Mouse (Mus musculus): ENCODE data around the gene Chchd1. TPM values are rescaled to one million over a fixed set of nuclear protein-coding genes. Genes with fewer than 3 reads are reported as not detected.

The Chchd1 gene
- polyA plus RNA-seq, 1 experiment from 2014 or later: 163 TPM

DNA sequence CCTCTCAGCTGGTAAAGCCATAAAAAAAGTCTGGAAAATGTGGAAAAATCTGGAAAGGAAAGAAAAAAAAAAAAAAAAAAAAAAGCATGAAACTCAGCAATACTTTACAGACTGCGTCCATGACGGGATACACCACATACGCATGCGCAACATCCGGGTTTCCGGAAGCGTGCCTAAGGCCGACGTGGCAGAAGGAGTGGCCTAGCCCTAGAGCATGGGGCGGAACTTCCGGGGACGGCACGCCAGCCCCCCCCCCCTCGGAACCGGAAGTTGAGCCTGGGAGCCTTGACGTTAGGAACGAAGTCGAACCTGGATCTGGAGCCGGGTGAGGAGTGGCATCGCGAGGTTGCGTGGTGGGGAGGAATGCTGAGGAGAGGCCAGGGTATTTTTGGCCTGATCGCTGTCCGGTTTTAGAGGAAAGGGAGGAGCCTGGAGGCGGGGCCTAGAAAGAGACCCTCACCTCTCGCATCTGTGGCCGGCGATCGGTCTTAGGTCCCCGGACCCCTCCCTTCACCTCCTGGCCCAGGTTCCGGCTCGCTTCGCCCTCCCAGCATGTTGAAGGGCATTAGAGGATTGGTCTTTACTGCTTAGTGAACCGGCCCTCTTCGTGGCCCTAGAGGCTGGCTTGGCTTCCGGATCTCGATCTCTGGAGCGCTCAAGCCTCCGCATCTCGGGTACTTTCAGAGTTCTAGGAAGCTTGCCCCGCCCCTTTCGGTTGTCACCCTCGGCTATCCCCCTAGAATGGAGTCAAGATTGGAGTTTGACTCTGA is 28.6 kb upstream of the Chchd1 start, which contains the start of gene Sec24c:
Sec24c (plus strand) TSS at position 245 of the 770 bp plus-strand sequence.
- 3% methylated on average over 43 of the region's 43 CpGs for WGBS
- Histone ChIP-seq H3K36me3 (ENCODE audit: control insufficient read depth, insufficient read depth, low read length) (peaks cover 19% of the 10 kb centered on the region), H3K4me3 (ENCODE audit: low read length) (peak within 1 kb of the TSS; percentile 52), H3K4me2 (ENCODE audit: low read length) (peak within 1 kb of the TSS; percentile 91), H3K9me3 (ENCODE audit: control insufficient read depth, low read length) (no peaks in the 10 kb centered on the region), H3K9ac (ENCODE audit: low read depth, low read length) (peak within 1 kb of the TSS; percentile 72), H3K27me3 (replicated peaks; ENCODE audit: control insufficient read depth, insufficient read depth, low read length) (peaks cover 5% of the 10 kb centered on the region; the same call in 1 of the 2 replicates), H3K4me1 (ENCODE audit: control insufficient read depth, insufficient read depth, low read depth, low read length) (peaks cover 14% of the 10 kb centered on the region), H3K27ac (ENCODE audit: low read depth, low read length) (peak within 1 kb of the TSS; percentile 88)
- ATAC-seq: peak; percentile 97

DNA sequence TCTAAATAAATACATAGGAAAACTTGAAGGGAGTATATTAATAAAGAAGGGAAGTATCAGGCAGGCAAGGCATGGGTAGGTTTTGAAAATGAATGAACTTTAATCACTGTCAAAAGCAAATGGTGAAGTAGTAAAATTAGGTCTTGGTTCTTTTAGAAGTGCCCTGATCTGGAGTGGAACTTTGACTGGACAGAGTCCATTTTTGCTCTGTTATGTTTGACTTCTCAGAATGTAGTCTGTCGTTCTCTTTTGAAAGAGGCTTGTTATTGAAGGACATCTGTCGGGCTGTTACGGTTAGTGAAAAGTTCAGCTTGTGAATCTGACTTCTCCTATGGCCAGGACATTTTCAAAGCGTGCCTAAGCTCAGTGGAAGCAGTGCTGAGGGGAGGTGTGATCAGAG is 24.9 kb upstream of the Chchd1 start:
- H3K9me3 ChIP-seq (ENCODE audit: control insufficient read depth, low read length): no peaks in the 10 kb centered on the region
- no peak for ATAC-seq
- no peak overlapping the region for H3K27ac ChIP-seq (ENCODE audit: low read depth, low read length)
- no peak overlapping the region for H3K4me2 ChIP-seq (ENCODE audit: low read length)
- H3K4me1 ChIP-seq (ENCODE audit: control insufficient read depth, insufficient read depth, low read depth, low read length): peaks cover 14% of the 10 kb centered on the region
- peaks cover 45% of the 10 kb centered on the region for H3K36me3 ChIP-seq (ENCODE audit: control insufficient read depth, insufficient read depth, low read length)
- no peak overlapping the region for H3K9ac ChIP-seq (ENCODE audit: low read depth, low read length)
- H3K27me3 ChIP-seq (replicated peaks; ENCODE audit: control insufficient read depth, insufficient read depth, low read length): no peaks in the 10 kb centered on the region
- 99% methylated on average over 4 of the region's 4 CpGs for WGBS
- no peak overlapping the region for H3K4me3 ChIP-seq (ENCODE audit: low read length)

DNA sequence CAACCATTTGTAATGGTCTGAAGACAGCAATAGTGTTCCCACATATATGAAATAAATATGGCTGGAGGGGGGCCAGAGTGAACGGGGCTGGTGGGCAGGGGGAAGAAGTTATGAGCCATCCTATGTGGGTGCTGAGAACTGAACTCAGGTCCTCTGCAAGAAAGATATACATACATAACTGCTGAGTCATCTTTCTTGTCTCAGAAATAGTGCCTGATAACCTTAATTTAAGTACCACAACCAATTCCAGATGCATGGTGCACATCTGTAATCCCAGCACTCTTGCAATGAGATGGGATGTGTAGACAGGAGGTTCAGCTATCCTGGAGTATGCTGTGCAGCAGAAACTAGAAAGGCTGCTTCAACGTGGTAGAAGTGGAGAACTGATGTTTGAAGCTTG is 21.1 kb upstream of the Chchd1 start:
- Histone ChIP-seq H3K4me2 (ENCODE audit: low read length) (no peak overlapping the region), H3K27ac (ENCODE audit: low read depth, low read length) (no peak overlapping the region), H3K4me3 (ENCODE audit: low read length) (no peak overlapping the region), H3K9ac (ENCODE audit: low read depth, low read length) (no peak overlapping the region), H3K27me3 (replicated peaks; ENCODE audit: control insufficient read depth, insufficient read depth, low read length) (no peaks in the 10 kb centered on the region), H3K36me3 (ENCODE audit: control insufficient read depth, insufficient read depth, low read length) (peaks cover 56% of the 10 kb centered on the region), H3K9me3 (ENCODE audit: control insufficient read depth, low read length) (no peaks in the 10 kb centered on the region), H3K4me1 (ENCODE audit: control insufficient read depth, insufficient read depth, low read depth, low read length) (no peaks in the 10 kb centered on the region)
- 90% methylated on average over 2 of the region's 2 CpGs for WGBS
- no peak for ATAC-seq

DNA sequence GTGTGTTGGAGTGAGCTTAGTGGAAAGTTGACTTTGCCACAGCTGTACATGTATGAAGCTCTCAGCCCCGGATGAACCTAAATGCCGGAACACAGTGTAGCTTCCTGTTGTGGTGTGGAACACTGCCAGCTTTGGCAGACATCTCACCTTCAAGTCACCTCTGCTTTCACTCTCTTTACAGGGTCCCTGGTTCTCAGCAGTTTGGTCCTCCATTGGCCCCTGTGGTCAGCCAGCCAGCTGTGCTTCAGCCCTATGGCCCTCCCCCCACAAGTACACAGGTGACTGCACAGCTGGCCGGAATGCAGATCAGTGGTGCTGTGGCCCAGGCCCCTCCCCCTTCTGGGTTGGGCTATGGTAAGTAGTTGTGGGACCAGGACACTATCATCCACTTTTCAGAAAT is 20.3 kb upstream of the Chchd1 start:
- Histone ChIP-seq H3K36me3 (ENCODE audit: control insufficient read depth, insufficient read depth, low read length) (peaks cover 58% of the 10 kb centered on the region), H3K4me1 (ENCODE audit: control insufficient read depth, insufficient read depth, low read depth, low read length) (no peaks in the 10 kb centered on the region), H3K9ac (ENCODE audit: low read depth, low read length) (no peak overlapping the region), H3K27ac (ENCODE audit: low read depth, low read length) (no peak overlapping the region), H3K9me3 (ENCODE audit: control insufficient read depth, low read length) (no peaks in the 10 kb centered on the region), H3K4me2 (ENCODE audit: low read length) (no peak overlapping the region), H3K4me3 (ENCODE audit: low read length) (no peak overlapping the region), H3K27me3 (replicated peaks; ENCODE audit: control insufficient read depth, insufficient read depth, low read length) (no peaks in the 10 kb centered on the region)
- 75% methylated on average over 3 of the region's 3 CpGs for WGBS
- no peak for ATAC-seq

DNA sequence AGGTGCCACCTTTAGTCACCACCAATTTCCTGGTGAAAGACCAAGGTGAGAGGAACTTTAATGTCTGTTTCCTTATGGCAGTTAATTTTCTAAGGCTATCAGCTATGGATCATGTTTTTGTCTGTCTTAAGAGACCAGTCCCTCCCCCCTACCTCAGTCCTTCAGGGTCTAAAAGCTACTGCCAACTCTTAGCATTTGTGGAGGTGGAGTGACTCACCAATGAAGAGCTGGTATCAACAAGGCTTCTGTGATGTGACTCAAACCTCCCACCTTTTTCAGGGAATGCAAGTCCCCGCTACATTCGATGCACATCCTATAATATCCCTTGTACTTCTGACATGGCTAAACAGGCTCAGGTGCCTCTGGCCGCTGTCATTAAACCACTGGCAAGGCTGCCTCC is 16.2 kb upstream of the Chchd1 start:
- Histone ChIP-seq H3K27ac (ENCODE audit: low read depth, low read length) (no peak overlapping the region), H3K9me3 (ENCODE audit: control insufficient read depth, low read length) (no peaks in the 10 kb centered on the region), H3K9ac (ENCODE audit: low read depth, low read length) (no peak overlapping the region), H3K4me2 (ENCODE audit: low read length) (no peak overlapping the region), H3K36me3 (ENCODE audit: control insufficient read depth, insufficient read depth, low read length) (peaks cover 66% of the 10 kb centered on the region), H3K4me1 (ENCODE audit: control insufficient read depth, insufficient read depth, low read depth, low read length) (no peaks in the 10 kb centered on the region), H3K4me3 (ENCODE audit: low read length) (no peak overlapping the region), H3K27me3 (replicated peaks; ENCODE audit: control insufficient read depth, insufficient read depth, low read length) (no peaks in the 10 kb centered on the region)
- no peak for ATAC-seq
- 99% methylated on average over 3 of the region's 3 CpGs for WGBS

DNA sequence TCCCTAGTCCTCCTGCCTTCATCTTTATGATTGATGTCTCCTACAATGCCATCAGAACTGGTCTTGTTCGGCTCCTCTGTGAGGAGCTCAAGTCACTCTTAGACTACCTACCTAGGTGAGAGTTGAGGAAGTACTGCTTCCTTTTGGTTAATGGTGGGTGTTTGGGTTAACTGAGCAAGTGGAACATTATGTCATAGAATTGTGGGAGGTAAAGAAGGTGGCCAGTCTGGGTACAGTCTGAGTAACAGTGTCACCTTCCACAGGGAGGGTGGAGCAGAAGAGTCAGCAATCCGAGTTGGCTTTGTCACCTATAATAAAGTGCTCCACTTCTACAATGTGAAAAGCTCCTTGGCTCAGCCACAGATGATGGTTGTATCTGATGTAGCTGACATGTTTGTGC is 13.8 kb upstream of the Chchd1 start:
- Histone ChIP-seq H3K36me3 (ENCODE audit: control insufficient read depth, insufficient read depth, low read length) (peaks cover 70% of the 10 kb centered on the region), H3K4me3 (ENCODE audit: low read length) (no peak overlapping the region), H3K4me2 (ENCODE audit: low read length) (no peak overlapping the region), H3K4me1 (ENCODE audit: control insufficient read depth, insufficient read depth, low read depth, low read length) (peaks cover 1% of the 10 kb centered on the region), H3K9me3 (ENCODE audit: control insufficient read depth, low read length) (no peaks in the 10 kb centered on the region), H3K9ac (ENCODE audit: low read depth, low read length) (no peak overlapping the region), H3K27me3 (replicated peaks; ENCODE audit: control insufficient read depth, insufficient read depth, low read length) (no peaks in the 10 kb centered on the region), H3K27ac (ENCODE audit: low read depth, low read length) (no peak overlapping the region)
- WGBS: 94% methylated on average over 2 of the region's 2 CpGs
- ATAC-seq: no peak

DNA sequence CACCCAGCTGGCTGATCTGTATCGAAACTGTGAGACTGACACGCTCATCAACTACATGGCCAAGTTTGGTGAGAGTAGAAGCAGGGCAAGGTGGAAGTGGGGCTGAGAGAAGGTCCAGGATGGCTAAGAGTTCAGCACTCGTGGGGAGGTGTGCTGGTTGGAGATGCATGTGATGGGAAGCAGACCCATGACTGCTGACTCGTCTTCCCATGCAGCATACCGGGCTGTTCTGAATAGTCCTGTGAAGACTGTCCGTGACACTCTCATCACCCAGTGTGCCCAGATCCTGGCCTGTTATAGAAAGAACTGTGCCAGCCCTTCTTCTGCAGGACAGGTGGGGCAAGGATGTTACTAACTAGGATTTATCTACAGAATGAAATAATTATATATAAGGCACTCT is 11.0 kb upstream of the Chchd1 start:
- Histone ChIP-seq H3K36me3 (ENCODE audit: control insufficient read depth, insufficient read depth, low read length) (peaks cover 60% of the 10 kb centered on the region), H3K4me1 (ENCODE audit: control insufficient read depth, insufficient read depth, low read depth, low read length) (peaks cover 18% of the 10 kb centered on the region), H3K9ac (ENCODE audit: low read depth, low read length) (no peak overlapping the region), H3K4me3 (ENCODE audit: low read length) (no peak overlapping the region), H3K27me3 (replicated peaks; ENCODE audit: control insufficient read depth, insufficient read depth, low read length) (no peaks in the 10 kb centered on the region), H3K4me2 (ENCODE audit: low read length) (no peak overlapping the region), H3K27ac (ENCODE audit: low read depth, low read length) (no peak overlapping the region), H3K9me3 (ENCODE audit: control insufficient read depth, low read length) (no peaks in the 10 kb centered on the region)
- WGBS: 93% methylated on average over 6 of the region's 6 CpGs
- no peak for ATAC-seq

DNA sequence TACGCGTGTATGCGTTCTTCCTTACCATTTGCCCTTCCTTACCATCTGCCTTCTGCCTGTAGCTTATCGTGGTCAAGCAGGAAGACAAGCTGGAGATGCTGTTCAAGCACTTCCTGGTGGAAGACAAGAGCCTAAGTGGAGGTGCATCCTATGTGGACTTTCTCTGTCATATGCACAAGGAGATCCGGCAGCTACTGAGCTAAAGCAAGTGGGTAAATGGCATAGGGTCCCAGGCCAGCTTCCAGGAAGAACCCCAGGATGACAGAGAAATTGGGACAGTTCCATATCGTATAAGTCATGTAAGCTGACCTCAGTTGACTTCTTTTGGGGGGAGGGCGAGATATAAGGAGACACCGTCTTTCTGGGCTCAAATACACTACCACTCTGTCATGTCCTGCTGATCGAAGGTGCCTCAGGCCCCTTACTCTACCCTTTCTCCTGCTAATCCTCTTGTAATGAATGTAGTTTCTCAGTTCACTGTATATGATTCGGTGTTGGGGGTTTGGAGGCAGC is 9.2 kb upstream of the Chchd1 start:
- Histone ChIP-seq H3K27me3 (replicated peaks; ENCODE audit: control insufficient read depth, insufficient read depth, low read length) (no peaks in the 10 kb centered on the region), H3K4me3 (ENCODE audit: low read length) (no peak overlapping the region), H3K36me3 (ENCODE audit: control insufficient read depth, insufficient read depth, low read length) (peaks cover 43% of the 10 kb centered on the region), H3K9me3 (ENCODE audit: control insufficient read depth, low read length) (no peaks in the 10 kb centered on the region), H3K9ac (ENCODE audit: low read depth, low read length) (no peak overlapping the region), H3K4me1 (ENCODE audit: control insufficient read depth, insufficient read depth, low read depth, low read length) (peaks cover 36% of the 10 kb centered on the region), H3K4me2 (ENCODE audit: low read length) (no peak overlapping the region), H3K27ac (ENCODE audit: low read depth, low read length) (no peak overlapping the region)
- no peak for ATAC-seq
- WGBS: 91% methylated on average over 10 of the region's 10 CpGs

DNA sequence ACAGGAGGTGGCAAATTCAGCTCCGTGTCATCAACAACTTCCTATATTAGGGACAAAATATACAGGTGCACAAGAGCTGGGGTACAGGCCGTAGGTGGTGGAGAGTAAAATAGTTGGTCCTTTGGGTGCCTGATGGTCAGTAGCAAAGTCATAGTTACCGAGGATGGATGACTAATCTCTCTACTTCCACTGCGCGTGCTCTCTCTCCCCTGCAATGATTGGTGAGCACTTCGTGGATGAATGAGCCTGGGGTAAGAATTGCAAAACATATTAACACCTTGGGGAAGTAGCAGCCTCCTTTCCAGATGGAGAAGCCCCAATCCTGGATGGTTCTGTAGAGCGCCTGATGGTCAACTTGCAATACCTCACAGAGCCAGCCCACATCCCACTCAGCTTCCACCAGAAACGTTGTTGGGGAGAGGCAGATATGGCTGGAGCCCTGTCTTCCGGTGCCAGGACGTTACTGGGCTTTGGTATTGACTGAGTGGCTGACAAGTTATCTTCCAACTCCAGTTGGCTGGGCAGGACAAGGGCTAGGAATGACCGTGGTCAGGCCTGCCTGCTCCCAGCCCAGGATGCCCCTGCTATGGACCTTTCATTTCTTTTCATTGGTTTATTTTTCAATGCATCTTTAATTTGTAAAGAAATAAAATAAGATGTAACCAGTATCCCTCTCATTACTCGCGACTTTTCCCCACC is 8.5 kb upstream of the Chchd1 start:
- Histone ChIP-seq H3K4me2 (ENCODE audit: low read length) (peak overlapping the region; percentile 91), H3K27ac (ENCODE audit: low read depth, low read length) (peak overlapping the region; percentile 100), H3K4me3 (ENCODE audit: low read length) (peak overlapping the region; percentile 95), H3K27me3 (replicated peaks; ENCODE audit: control insufficient read depth, insufficient read depth, low read length) (no peaks in the 10 kb centered on the region), H3K9me3 (ENCODE audit: control insufficient read depth, low read length) (no peaks in the 10 kb centered on the region), H3K36me3 (ENCODE audit: control insufficient read depth, insufficient read depth, low read length) (peaks cover 36% of the 10 kb centered on the region), H3K4me1 (ENCODE audit: control insufficient read depth, insufficient read depth, low read depth, low read length) (peaks cover 43% of the 10 kb centered on the region), H3K9ac (ENCODE audit: low read depth, low read length) (peak overlapping the region; percentile 98)
- WGBS: 45% methylated on average over 13 of the region's 13 CpGs
- ATAC-seq: peak; percentile 19
